Mouse (Mus musculus) lung, embryonic 15.5 days (tissue): Measurements from ENCODE around the gene Nfkbie. TPM values are rescaled to one million over a fixed set of nuclear protein-coding genes. Genes with fewer than 3 reads are reported as not detected.
A peak's percentile ranks its signal among the peaks of the same experiment; 100 is the strongest.

Experiments
- ATAC-seq: fragments of 200-750 bp; cut with Nextera tagmentation; 2 replicates; pipeline ENCODE4 v1.8.0; 2017; ENCODE audit warnings: moderate number of reproducible peaks, borderline replicate concordance; ENCODE audit not compliant: low FRiP score, low TSS enrichment; ENCODE audit errors: extremely low read depth
- H3K27ac ChIP-seq: fragments of 300-500 bp; sonication (generic); 2 replicates; pipeline ENCODE4 v1.5.1; 2015; ENCODE audit warnings: moderate library complexity, mild to moderate bottlenecking, inconsistent platforms
- H3K27me3 ChIP-seq: fragments of 300-500 bp; sonication (generic); 2 replicates; pipeline ENCODE4 v1.6.1; 2015; ENCODE audit warnings: inconsistent platforms
- H3K36me3 ChIP-seq: fragments of 300-500 bp; sonication (generic); 2 replicates; pipeline ENCODE4 v1.6.1; 2015; ENCODE audit warnings: inconsistent platforms
- H3K4me1 ChIP-seq: fragments of 300-500 bp; sonication (generic); 2 replicates; pipeline ENCODE4 v1.6.1; 2015; ENCODE audit warnings: inconsistent platforms
- H3K4me2 ChIP-seq: fragments of 300-500 bp; sonication (generic); 2 replicates; pipeline ENCODE4 v1.6.1; 2015; ENCODE audit warnings: inconsistent platforms, mild to moderate bottlenecking, moderate library complexity
- H3K4me3 ChIP-seq: fragments of 300-500 bp; sonication (generic); 2 replicates; pipeline ENCODE4 v1.5.1; 2015; ENCODE audit warnings: mild to moderate bottlenecking, inconsistent platforms
- H3K9ac ChIP-seq: fragments of 300-500 bp; sonication (generic); 2 replicates; pipeline ENCODE4 v1.6.1; 2015; ENCODE audit warnings: inconsistent platforms
- H3K9me3 ChIP-seq: fragments of 300-500 bp; sonication (generic); 2 replicates; pipeline ENCODE4 v1.6.1; 2016; ENCODE audit warnings: inconsistent platforms
- WGBS: fragments of 180-500 bp; shearing (Covaris S2); methylation state at CpG from one replicate; pipeline ENCODE4 v1.1.7; 2015; 5-methylcytosine and 5-hydroxymethylcytosine counted together
- polyA plus RNA-seq: library from polyadenylated mRNA; unstranded; fragments of >200 nt; fragmentation: Nextera tagmentation; extraction: Ambion mirVana; gene quantifications from 2 replicates; pipeline ENCODE4 v1.2.1, GENCODE M21; 2015

The Nfkbie gene
- polyA plus RNA-seq, 1 experiment from 2014 or later, result 5.0 TPM

DNA sequence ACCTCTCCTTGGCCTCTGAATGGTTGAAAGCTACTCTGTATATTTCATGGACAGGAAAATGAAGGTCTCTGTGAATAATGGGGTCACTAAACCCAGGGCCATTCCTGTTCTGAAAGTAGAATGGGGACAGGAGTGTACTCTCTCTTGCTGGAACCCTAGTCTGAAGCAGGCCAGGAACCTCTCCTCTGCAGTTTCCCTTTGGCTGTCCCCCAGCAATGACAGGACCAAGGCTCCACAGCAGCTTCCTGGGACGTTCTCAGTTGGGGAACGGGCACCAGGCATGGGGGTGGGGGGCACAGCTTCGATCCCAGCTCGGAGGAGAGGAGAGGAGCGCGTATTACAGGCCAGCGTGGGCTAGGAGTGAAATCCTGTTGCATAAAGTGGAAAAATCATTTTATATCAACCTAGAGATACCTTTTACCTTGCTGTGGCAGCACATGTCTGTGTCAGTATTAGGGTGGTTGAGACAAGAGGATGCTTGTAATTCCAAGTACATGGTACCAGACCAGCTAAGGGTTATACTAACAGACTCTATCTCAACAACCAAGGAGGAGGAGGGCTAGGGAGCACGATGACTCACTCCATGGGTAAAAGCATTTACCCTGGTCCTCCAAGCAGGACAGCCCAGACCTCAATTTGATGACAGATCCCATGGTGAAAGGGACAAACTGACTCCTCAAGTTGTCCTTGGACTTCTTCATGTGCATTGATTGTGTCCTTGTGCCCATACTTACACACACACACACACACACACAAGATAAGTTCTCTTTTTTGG, 19.8 kb downstream of the Nfkbie start:
- H3K9ac ChIP-seq, result no peak overlapping the region
- H3K4me3 ChIP-seq, result no peak overlapping the region
- WGBS, result 88% methylated on average over 8 of the region's 8 CpGs
- no peak for ATAC-seq
- no peaks in the 10 kb centered on the region for H3K9me3 ChIP-seq
- peaks cover 34% of the 10 kb centered on the region for H3K4me1 ChIP-seq
- H3K4me2 ChIP-seq, result no peak overlapping the region
- H3K27me3 ChIP-seq, result no peaks in the 10 kb centered on the region
- peak overlapping the region; percentile 97; the same call in 1 of the 2 replicates for H3K27ac ChIP-seq
- peaks cover 17% of the 10 kb centered on the region for H3K36me3 ChIP-seq

DNA sequence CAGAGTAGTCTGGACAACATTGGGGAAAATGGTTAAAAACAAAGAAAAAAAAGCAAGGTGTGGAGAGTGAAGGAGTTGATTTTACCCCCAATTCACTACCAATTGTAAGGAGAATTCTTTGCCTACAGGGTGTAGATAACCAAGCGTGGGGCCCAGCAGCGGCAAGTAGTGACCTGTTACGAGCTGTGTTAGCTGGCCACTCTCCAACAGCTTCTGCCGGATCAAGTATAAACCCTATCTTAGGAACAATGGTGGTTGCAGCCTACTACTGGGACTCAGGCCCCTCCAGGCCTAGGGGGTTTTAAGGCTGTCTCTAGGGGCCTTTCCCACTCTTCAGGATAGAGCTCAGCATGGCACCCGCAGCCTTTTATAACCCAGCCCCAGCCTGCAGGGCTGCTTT, 22.7 kb downstream of the Nfkbie start:
- Histone ChIP-seq H3K27me3 (no peaks in the 10 kb centered on the region), H3K36me3 (no peaks in the 10 kb centered on the region), H3K4me2 (no peak overlapping the region), H3K4me1 (peaks cover 30% of the 10 kb centered on the region), H3K4me3 (no peak overlapping the region), H3K9ac (no peak overlapping the region), H3K9me3 (no peaks in the 10 kb centered on the region), H3K27ac (peak overlapping the region; percentile 41)
- 37% methylated on average over 5 of the region's 5 CpGs for WGBS
- no peak for ATAC-seq

DNA sequence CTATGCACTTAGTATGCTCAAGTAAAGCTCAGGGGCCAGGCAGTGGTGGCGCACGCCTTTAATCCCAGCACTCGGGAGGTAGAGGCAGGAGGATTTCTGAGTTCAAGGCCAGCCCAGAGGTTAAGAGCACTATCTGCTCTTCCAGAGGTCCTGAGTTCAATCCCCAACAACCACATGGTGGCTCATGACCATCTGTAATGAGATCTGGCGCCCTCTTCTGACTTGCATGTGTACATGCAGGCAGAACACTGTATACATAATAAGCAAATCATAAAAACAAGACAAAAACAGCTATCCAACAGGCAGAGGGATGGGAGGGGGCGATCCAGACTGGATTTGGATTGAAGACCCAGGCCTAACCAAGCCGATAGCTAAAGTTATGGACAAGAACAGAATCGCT, 23.3 kb downstream of the Nfkbie start:
- H3K27ac ChIP-seq, result peak overlapping the region; percentile 41
- H3K4me3 ChIP-seq, result no peak overlapping the region
- peaks cover 30% of the 10 kb centered on the region for H3K4me1 ChIP-seq
- no peaks in the 10 kb centered on the region for H3K36me3 ChIP-seq
- no peaks in the 10 kb centered on the region for H3K27me3 ChIP-seq
- no peak overlapping the region for H3K9ac ChIP-seq
- H3K9me3 ChIP-seq, result no peaks in the 10 kb centered on the region
- no peak for ATAC-seq
- WGBS, result 73% methylated on average over 7 of the region's 7 CpGs
- no peak overlapping the region for H3K4me2 ChIP-seq

- Histone ChIP-seq H3K9me3 (no peaks in the 10 kb centered on the region), H3K4me1 (peaks cover 34% of the 10 kb centered on the region), H3K4me2 (no peak overlapping the region), H3K36me3 (no peaks in the 10 kb centered on the region), H3K4me3 (no peak overlapping the region), H3K9ac (no peak overlapping the region), H3K27ac (no peak overlapping the region), H3K27me3 (no peaks in the 10 kb centered on the region)
- WGBS, result 72% methylated on average over 4 of the region's 4 CpGs
- no peak for ATAC-seq
These were observed 24.1 kb downstream of the Nfkbie start for GRCm38 (mm10) chr17:45579554-45579953.

DNA sequence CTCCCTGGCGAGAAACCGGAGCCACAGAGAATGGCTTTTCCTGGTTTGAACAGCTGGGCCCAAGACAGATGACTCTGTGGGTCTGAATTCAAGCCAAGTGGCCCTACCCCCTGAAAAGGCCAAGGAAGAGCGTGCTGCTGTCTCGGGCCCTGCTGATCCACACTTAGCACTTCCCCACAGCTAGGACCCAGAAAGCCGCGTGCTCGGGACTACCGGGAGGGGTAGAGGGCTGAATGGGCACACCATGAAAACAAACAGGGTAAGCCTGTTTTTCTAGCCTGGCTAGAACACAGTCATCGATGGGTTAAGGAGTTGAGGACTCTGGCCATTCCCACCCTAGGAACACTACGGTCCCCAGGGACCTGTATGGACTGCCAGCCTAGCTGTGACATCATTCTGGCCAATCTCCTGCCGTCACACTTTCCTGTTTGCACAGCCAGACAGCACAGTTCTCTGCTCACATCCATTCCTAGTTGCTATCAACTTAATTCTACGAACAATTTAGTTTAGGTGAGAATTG, 25.5 kb downstream of the Nfkbie start:
- ATAC-seq, result no peak; the same call in 1 of the 2 replicates
- no peak overlapping the region for H3K9ac ChIP-seq
- 17% methylated on average over 12 of the region's 12 CpGs for WGBS
- no peak overlapping the region for H3K4me3 ChIP-seq
- H3K9me3 ChIP-seq, result no peaks in the 10 kb centered on the region
- H3K27ac ChIP-seq, result peak overlapping the region; percentile 61
- peak overlapping the region; percentile 21; the same call in 1 of the 2 replicates for H3K4me2 ChIP-seq
- H3K36me3 ChIP-seq, result no peaks in the 10 kb centered on the region
- H3K27me3 ChIP-seq, result no peaks in the 10 kb centered on the region
- peaks cover 40% of the 10 kb centered on the region for H3K4me1 ChIP-seq

- Histone ChIP-seq H3K9ac (no peak overlapping the region), H3K27ac (peak overlapping the region; percentile 61; the same call in 1 of the 2 replicates), H3K27me3 (no peaks in the 10 kb centered on the region), H3K36me3 (peaks cover 3% of the 10 kb centered on the region; the same call in 1 of the 2 replicates), H3K4me1 (peaks cover 41% of the 10 kb centered on the region), H3K4me3 (no peak overlapping the region), H3K4me2 (0 out of 2 replicates have a peak overlapping the region, but pooled peaks have one; percentile 21), H3K9me3 (no peaks in the 10 kb centered on the region)
- WGBS, result 3% methylated on average over 2 of the region's 2 CpGs
- 0 out of 2 replicates have a peak, but pooled peaks have one; percentile 7 for ATAC-seq
These were observed 26.1 kb downstream of the Nfkbie start for GRCm38 (mm10) chr17:45581567-45581983.

- Histone ChIP-seq H3K4me3 (no peak overlapping the region), H3K36me3 (peaks cover 9% of the 10 kb centered on the region; the same call in 1 of the 2 replicates), H3K4me2 (no peak overlapping the region), H3K4me1 (peaks cover 41% of the 10 kb centered on the region), H3K27me3 (no peaks in the 10 kb centered on the region), H3K27ac (no peak overlapping the region), H3K9me3 (no peaks in the 10 kb centered on the region), H3K9ac (no peak overlapping the region)
- no peak for ATAC-seq
- WGBS, result 90% methylated on average over 6 of the region's 6 CpGs
These were observed 26.7 kb downstream of the Nfkbie start for GRCm38 (mm10) chr17:45582188-45582587.

DNA sequence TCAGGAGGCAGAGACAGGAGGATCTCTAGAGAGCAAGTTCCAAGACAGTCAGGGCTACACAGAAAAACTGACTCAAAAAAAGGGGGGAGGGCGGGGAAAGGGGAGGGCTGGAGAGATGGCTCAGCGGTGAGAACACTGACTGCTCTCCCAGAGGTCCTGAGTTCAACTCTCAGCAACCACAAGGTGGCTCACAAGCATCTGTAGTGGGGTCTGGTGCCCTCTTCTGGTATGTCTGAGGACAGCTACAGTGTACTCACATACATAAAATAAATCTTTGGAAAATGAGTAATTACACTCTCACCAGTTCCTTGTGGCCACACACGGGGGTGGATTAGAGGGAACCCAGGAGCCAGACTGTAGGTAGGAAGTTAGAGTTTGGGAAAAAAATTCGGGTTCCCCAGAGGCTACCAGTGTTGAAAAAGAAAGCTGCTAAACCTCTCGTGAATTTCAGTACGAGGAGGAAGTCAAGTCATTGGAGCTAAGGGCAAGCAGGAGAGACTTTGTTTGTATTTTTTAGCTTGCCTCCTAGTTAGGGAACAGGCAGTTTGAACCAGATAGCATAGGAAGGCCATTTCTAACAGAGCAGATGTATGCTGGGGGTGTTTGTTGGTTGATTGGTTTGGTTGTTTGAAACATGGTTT, 27.3 kb downstream of the Nfkbie start:
- WGBS, result 64% methylated on average over 6 of the region's 6 CpGs
- Histone ChIP-seq H3K4me1 (peaks cover 41% of the 10 kb centered on the region), H3K9me3 (no peaks in the 10 kb centered on the region), H3K4me3 (no peak overlapping the region), H3K27me3 (no peaks in the 10 kb centered on the region), H3K9ac (no peak overlapping the region), H3K4me2 (no peak overlapping the region), H3K36me3 (peaks cover 10% of the 10 kb centered on the region; the same call in 1 of the 2 replicates), H3K27ac (no peak overlapping the region)
- no peak for ATAC-seq

- Histone ChIP-seq H3K27me3 (no peaks in the 10 kb centered on the region), H3K9me3 (no peaks in the 10 kb centered on the region), H3K4me1 (peaks cover 36% of the 10 kb centered on the region), H3K36me3 (peaks cover 18% of the 10 kb centered on the region; the same call in 1 of the 2 replicates), H3K27ac (peak overlapping the region; percentile 84), H3K4me3 (no peak overlapping the region), H3K4me2 (peak overlapping the region; percentile 15), H3K9ac (no peak overlapping the region)
- WGBS, result 30% methylated on average over 12 of the region's 12 CpGs
- peak; percentile 69 for ATAC-seq
These were observed 28.8 kb downstream of the Nfkbie start for GRCm38 (mm10) chr17:45584096-45584896.

DNA sequence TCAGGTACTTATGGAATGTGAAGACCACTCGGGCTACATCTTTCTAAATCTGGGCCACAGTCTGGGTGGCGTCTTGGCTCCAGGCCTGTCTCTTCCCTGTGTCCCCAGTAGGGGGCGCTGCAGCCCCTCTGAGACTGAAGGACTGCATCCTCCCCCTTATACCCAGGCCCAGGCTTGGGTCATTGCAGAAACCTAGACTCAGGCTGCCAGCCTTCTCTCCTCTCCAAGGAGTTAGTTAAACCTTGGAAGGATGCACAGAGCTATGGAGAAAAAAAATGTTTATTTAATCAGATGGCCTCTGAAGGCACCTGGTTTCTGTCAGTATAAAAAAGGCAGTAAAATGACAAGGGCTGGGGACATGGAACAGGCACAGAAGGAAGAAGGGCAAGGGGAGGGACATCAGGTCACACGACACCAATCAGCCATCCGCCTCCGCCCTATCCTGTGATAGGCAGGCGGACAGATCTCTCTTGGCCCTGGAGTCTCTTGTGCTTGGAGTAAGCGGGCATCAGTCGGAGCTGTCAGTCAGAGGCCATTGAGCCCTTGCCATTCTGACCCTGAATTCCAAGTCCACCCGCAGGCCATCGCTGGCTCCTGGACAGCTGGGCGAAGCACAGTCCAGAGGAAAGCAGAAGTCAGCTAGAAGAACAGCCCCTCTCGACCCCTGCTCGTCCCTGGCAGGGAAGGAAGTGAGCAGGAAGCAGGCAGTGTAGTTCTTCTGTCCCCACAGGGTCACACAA, 29.6 kb downstream of the Nfkbie start:
- Histone ChIP-seq H3K27me3 (no peaks in the 10 kb centered on the region), H3K4me2 (peak overlapping the region; percentile 15), H3K36me3 (peaks cover 20% of the 10 kb centered on the region; the same call in 1 of the 2 replicates), H3K9me3 (no peaks in the 10 kb centered on the region), H3K27ac (peak overlapping the region; percentile 84), H3K9ac (no peak overlapping the region), H3K4me3 (no peak overlapping the region), H3K4me1 (peaks cover 36% of the 10 kb centered on the region)
- WGBS, result 28% methylated on average over 14 of the region's 14 CpGs
- peak; percentile 49 for ATAC-seq
